Mouse (Mus musculus) cerebellum, adult 2 months (tissue): ENCODE results near the gene Xpo4. TPM values are rescaled to one million over a fixed set of nuclear protein-coding genes. Genes with fewer than 3 reads are reported as not detected.
A peak's percentile ranks its signal among the peaks of the same experiment; 100 is the strongest.

Experiments
- DNase-seq, 2 experiments: peaks; one replicate each; pipeline ENCODE4 v3.0.0; 2021
- H3K27ac ChIP-seq: fragments of 200-500 bp; 2 replicates; pipeline ENCODE4 v1.5.1; 2012; ENCODE audit warnings: low read length, control low read depth, inconsistent platforms; ENCODE audit not compliant: insufficient read depth
- H3K27me3 ChIP-seq: fragments of 200-500 bp; 2 replicates; pipeline ENCODE4 v1.6.1; 2012; ENCODE audit warnings: inconsistent platforms, mild to moderate bottlenecking, low read length, moderate library complexity; ENCODE audit not compliant: control insufficient read depth, insufficient read depth
- H3K4me1 ChIP-seq: fragments of 200-500 bp; 2 replicates; pipeline ENCODE4 v1.6.1; 2011; ENCODE audit warnings: low read length; ENCODE audit not compliant: control insufficient read depth, insufficient read depth
- H3K4me3 ChIP-seq: fragments of 200-500 bp; replicated peaks from 2 replicates; pipeline ENCODE3; 2011; ENCODE audit warnings: mild to moderate bottlenecking, low read depth, low read length, control low read depth; ENCODE audit not compliant: insufficient read depth
- CTCF ChIP-seq: fragments of 200-500 bp; IDR thresholded peaks from 2 replicates; pipeline ENCODE4 v1.5.1; 2011; ENCODE audit warnings: low read depth, mild to moderate bottlenecking, control low read depth, low read length, moderate library complexity, borderline replicate concordance; ENCODE audit not compliant: insufficient read depth
- POLR2A ChIP-seq: fragments of 200-500 bp; IDR thresholded peaks from 2 replicates; pipeline ENCODE4 v1.6.1; 2011; ENCODE audit warnings: low read length, control low read depth, borderline replicate concordance; ENCODE audit not compliant: insufficient read depth
- WGBS: fragments of 180-500 bp; shearing (Covaris S2); methylation state at CpG from one replicate; pipeline ENCODE4 v1.1.7; 2018; 5-methylcytosine and 5-hydroxymethylcytosine counted together
- polyA plus RNA-seq: library from polyadenylated mRNA; depleted of rRNA; stranded (reverse); fragments of >200 nt; gene quantifications from 2 replicates; pipeline ENCODE4 v1.2.3, GENCODE M21; 2012

Xpo4 gene
- polyA plus RNA-seq, 1 experiment: 9.1 TPM

- no peaks in the 10 kb centered on the region for H3K27me3 ChIP-seq
- no peak for DNase-seq
- peaks cover 13% of the 10 kb centered on the region; the same call in 1 of the 2 replicates for H3K4me1 ChIP-seq
- TF ChIP-seq CTCF (no peak), POLR2A (no peak)
- 92% methylated on average over 4 of the region's 4 CpGs for WGBS
- no peak overlapping the region for H3K4me3 ChIP-seq
- no peak overlapping the region for H3K27ac ChIP-seq
Measured at GRCm38 (mm10) chr14:57705759-57706158, 40.5 kb upstream of the Xpo4 start.

DNA sequence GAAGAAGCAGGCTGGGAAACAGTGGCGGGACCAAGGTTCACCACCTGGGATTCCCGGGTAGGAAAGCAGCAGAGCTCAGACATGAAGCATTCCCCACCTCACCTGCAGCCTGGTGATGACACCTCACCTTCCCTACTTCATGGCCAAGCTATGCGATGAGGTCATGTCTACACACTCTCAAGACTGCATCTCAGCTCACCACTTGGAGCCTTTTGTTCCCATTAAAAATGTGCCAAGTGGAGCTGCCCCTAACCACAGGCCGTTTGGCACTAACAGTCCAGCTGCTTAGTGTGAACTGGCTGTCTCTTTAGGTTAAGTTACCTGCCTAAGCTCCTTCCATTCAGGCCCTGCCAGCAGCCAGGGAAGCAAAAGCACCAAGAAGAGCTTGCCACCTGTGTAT lies 39.8 kb upstream of the Xpo4 start:
- H3K27ac ChIP-seq: no peak overlapping the region
- 75% methylated on average over 4 of the region's 4 CpGs for WGBS
- no peak for TF ChIP-seq CTCF
- no peak for TF ChIP-seq POLR2A
- no peak overlapping the region for H3K4me3 ChIP-seq
- H3K27me3 ChIP-seq: no peaks in the 10 kb centered on the region
- peaks cover 13% of the 10 kb centered on the region; the same call in 1 of the 2 replicates for H3K4me1 ChIP-seq
- DNase-seq: no peak

DNA sequence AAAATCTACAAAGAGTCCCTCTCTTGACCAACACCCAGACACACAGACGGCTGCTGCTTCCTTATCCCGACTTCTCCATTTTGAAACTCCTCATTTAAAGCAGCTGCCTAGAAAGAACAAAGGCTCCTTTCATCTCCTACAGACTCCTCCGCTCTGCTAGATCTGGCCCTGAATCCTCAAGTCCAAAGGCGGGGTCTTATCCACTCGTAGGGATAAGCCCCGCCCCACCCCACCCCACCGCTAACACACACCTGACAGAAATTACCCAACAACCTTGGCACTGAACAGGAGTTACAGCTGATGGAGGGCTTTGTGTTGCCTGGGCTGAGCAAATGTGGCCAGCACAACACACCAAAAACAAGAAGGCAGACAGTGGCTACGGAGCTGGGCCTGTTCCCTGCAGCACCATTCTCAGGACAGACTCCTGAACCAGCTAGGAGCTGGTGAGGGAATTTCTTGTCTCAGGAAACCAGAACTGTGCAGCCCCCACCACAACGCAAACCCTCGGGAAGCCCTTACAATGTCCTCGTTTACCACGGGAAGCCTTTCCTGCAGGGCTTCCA lies 36.8 kb upstream of the Xpo4 start:
- 58% methylated on average over 12 of the region's 12 CpGs for WGBS
- Histone ChIP-seq H3K4me1 (peaks cover 3% of the 10 kb centered on the region; the same call in 1 of the 2 replicates), H3K27ac (no peak overlapping the region), H3K27me3 (no peaks in the 10 kb centered on the region), H3K4me3 (no peak overlapping the region)
- no peak for DNase-seq
- TF ChIP-seq CTCF: no peak
- no peak for TF ChIP-seq POLR2A

DNA sequence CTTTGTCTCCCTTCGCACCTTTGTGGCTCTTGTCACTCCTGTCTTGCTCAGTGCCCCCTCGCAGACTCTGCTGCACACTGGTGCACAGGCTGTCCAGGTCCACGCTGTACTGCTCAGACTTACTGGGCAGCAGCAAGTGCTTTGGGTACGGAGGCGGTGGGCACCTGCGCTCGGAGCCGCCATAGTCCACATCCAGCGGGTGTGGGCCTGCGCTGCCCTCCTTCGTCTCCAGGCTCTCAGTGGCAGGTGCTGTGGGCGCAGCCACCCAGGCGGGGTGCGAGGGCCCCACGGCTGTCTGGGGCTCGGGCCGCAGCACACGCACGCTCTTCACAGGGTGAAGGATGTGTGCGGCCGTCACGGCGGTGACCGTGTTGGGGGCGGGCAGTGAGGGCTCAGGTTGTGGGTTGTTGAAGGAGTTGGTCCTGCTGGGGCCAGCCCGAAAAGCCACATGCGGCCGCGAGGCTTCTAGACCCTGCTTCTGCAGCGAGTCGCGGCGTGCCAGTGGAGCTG lies 34.3 kb upstream of the Xpo4 start:
- Histone ChIP-seq H3K27ac (no peak overlapping the region), H3K4me1 (no peaks in the 10 kb centered on the region), H3K4me3 (no peak overlapping the region), H3K27me3 (no peaks in the 10 kb centered on the region)
- 94% methylated on average over 33 of the region's 33 CpGs for WGBS
- TF ChIP-seq POLR2A (no peak), CTCF (no peak)
- no peak for DNase-seq

GRCm38 (mm10) chr14:57699016-57699415 lies 33.8 kb upstream of the Xpo4 start:
- TF ChIP-seq POLR2A: no peak
- TF ChIP-seq CTCF: no peak
- no peak overlapping the region for H3K27ac ChIP-seq
- 88% methylated on average over 10 of the region's 10 CpGs for WGBS
- DNase-seq: no peak
- no peaks in the 10 kb centered on the region for H3K4me1 ChIP-seq
- no peak overlapping the region for H3K4me3 ChIP-seq
- H3K27me3 ChIP-seq: no peaks in the 10 kb centered on the region

GRCm38 (mm10) chr14:57696066-57696465 lies 30.8 kb upstream of the Xpo4 start:
- H3K27me3 ChIP-seq: no peaks in the 10 kb centered on the region
- H3K4me1 ChIP-seq: no peaks in the 10 kb centered on the region
- DNase-seq: no peak
- TF ChIP-seq CTCF (no peak), POLR2A (no peak)
- WGBS: 94% methylated on average over 15 of the region's 15 CpGs
- H3K4me3 ChIP-seq: no peak overlapping the region
- no peak overlapping the region for H3K27ac ChIP-seq

DNA sequence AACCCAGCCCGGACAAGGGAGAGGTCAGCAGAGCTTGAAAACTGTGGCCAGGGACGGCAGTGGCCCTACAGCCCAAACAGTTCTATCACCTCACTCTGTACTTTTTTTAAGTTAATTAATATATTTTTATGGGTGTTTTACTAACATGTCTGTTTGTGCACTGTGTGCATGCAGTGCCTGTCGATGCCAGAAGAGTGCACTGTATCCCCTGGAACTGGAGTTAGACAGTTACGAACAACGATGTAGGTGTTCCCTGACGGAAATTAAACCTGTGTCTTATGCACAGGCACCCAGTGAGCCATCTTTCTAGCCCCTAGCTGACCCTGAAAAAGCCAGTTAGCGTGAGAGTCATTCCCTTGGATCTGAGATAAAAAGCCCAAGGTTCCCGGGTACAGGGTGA lies 30.3 kb upstream of the Xpo4 start:
- TF ChIP-seq POLR2A (no peak), CTCF (peak; percentile 35; the same call in 1 of the 2 replicates)
- no peaks in the 10 kb centered on the region for H3K27me3 ChIP-seq
- 88% methylated on average over 8 of the region's 8 CpGs for WGBS
- no peak overlapping the region for H3K4me3 ChIP-seq
- H3K4me1 ChIP-seq: no peaks in the 10 kb centered on the region
- H3K27ac ChIP-seq: no peak overlapping the region
- no peak for DNase-seq

- 84% methylated on average over 16 of the region's 16 CpGs for WGBS
- Histone ChIP-seq H3K27me3 (no peaks in the 10 kb centered on the region), H3K4me1 (no peaks in the 10 kb centered on the region), H3K27ac (no peak overlapping the region), H3K4me3 (no peak overlapping the region)
- TF ChIP-seq POLR2A (no peak), CTCF (no peak)
- DNase-seq: no peak
Measured at GRCm38 (mm10) chr14:57694246-57694645, 29.0 kb upstream of the Xpo4 start.
